Comparison of ENCODE assay signal across 20 mouse cellular contexts in the genomic region with DNA sequence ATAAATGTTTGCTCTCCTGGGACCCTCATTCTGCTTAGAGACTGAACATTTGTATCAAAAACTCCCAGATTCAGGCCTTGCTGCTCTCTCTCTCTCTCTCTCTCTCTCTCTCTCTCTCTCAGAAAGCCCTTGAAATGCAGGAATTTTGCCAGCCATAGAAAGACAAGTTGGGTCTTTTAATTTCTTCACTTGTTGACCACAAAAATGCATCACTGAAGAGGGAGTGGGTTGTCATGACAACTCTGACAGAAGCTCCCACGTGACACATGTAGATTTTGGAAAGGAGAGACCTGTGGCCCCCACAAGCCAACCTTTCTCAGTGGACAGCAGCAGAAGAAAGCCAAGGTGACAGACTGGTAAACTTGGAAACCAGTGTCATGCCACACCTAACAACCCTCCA. TPM values are rescaled to one million over a fixed set of nuclear protein-coding genes. Genes with fewer than 3 reads are reported as not detected.
DNase-seq lines count a peak whose midpoint lies in the region; ATAC-seq and TF ChIP-seq lines count a peak whose summit lies in the region.
"Had no signal": no experiment of that assay in that cellular context is flagged by ENCODE, and none has a peak within 500 bp of the region (broad histone marks: within the 10 kb centered on the region; RNA-seq: fewer than 3 reads in every experiment).

No protein-coding gene starts in this region.

- no peak for DNase-seq in lung, adult 18-20 months
- peak; percentile 85 for DNase-seq in Muller cell, postnatal 12 days (ENCODE audit: inconsistent ontology term)
- no peak for DNase-seq in cerebellum, adult 8-10 months
- DNase-seq in thymus, postnatal 0 days (ENCODE audit: low spot score): no peak
- DNase-seq: adrenal gland, postnatal 14 days; B cell, adult 2 months; cerebellum, adult 11-12 months; cerebellum, adult 9-11 months; cerebellum, postnatal 36 days; gastrocnemius, adult 2 months; gastrocnemius, postnatal 25 days; heart, postnatal 36 days had no signal

- H3K27ac ChIP-seq in lung, embryonic 16.5 days (ENCODE audit: low read length): 0 out of 2 replicates have a peak overlapping the region, but pooled peaks have one; percentile 41
- H3K27ac ChIP-seq: embryonic facial prominence, embryonic 15.5 days; forebrain, embryonic 10.5 days; gastrocnemius, adult 2 months; hindbrain, embryonic 15.5 days had no signal

- ATAC-seq in lung, embryonic 16.5 days (ENCODE audit: low read depth): peak; percentile 34; the same call in 1 of the 2 replicates
- ATAC-seq: forebrain, embryonic 14.5 days had no signal

- 24% methylated on average over 1 of the region's 1 CpGs for WGBS in lung, embryonic 16.5 days

- H3K27me3 ChIP-seq in lung, embryonic 16.5 days (ENCODE audit: control insufficient read depth, insufficient read depth, low read depth, low read length): no peaks in the 10 kb centered on the region
- H3K27me3 ChIP-seq in C2C12 (ENCODE audit: control insufficient read depth, insufficient read depth, insufficient read length): no peaks in the 10 kb centered on the region
- H3K27me3 ChIP-seq: embryonic facial prominence, embryonic 15.5 days; heart, embryonic 12.5 days; hindbrain, embryonic 15.5 days had no signal

- no peak overlapping the region for H3K9ac ChIP-seq in lung, embryonic 16.5 days (ENCODE audit: low read length)
- H3K9ac ChIP-seq: embryonic facial prominence, embryonic 15.5 days; heart, embryonic 12.5 days; hindbrain, embryonic 15.5 days had no signal

- no peaks in the 10 kb centered on the region for H3K79me2 ChIP-seq in C2C12 (ENCODE audit: control insufficient read depth, insufficient read depth)

- no peaks in the 10 kb centered on the region for H3K4me1 ChIP-seq in lung, embryonic 16.5 days (replicated peaks; ENCODE audit: control insufficient read depth, insufficient read depth, low read length)
- H3K4me1 ChIP-seq: embryonic facial prominence, embryonic 15.5 days; forebrain, embryonic 10.5 days; heart, embryonic 12.5 days; hindbrain, embryonic 15.5 days had no signal

- no peaks in the 10 kb centered on the region for H3K9me3 ChIP-seq in lung, embryonic 16.5 days (ENCODE audit: control insufficient read depth, low read length)
- H3K9me3 ChIP-seq: embryonic facial prominence, embryonic 15.5 days; hindbrain, embryonic 15.5 days had no signal

- no peak overlapping the region for H3K4me3 ChIP-seq in lung, embryonic 16.5 days (ENCODE audit: low read length)
- no peak overlapping the region for H3K4me3 ChIP-seq in C2C12 (ENCODE audit: insufficient read depth, poor library complexity, severe bottlenecking)
- H3K4me3 ChIP-seq: embryonic facial prominence, embryonic 15.5 days; erythroblast, embryonic 14.5 days; forebrain, embryonic 10.5 days; gastrocnemius, adult 2 months; heart, embryonic 12.5 days; hindbrain, embryonic 15.5 days had no signal

- no peak overlapping the region for H3K4me2 ChIP-seq in lung, embryonic 16.5 days (ENCODE audit: low read depth, low read length)
- H3K4me2 ChIP-seq: embryonic facial prominence, embryonic 15.5 days; heart, embryonic 12.5 days; hindbrain, embryonic 15.5 days had no signal

- H3K79me3 ChIP-seq in C2C12 (ENCODE audit: low read depth): no peaks in the 10 kb centered on the region

- H3K36me3 ChIP-seq in lung, embryonic 16.5 days (ENCODE audit: control insufficient read depth, insufficient read depth, low read length): no peaks in the 10 kb centered on the region
- H3K36me3 ChIP-seq in C2C12 (ENCODE audit: control insufficient read depth, insufficient read depth): no peaks in the 10 kb centered on the region
- H3K36me3 ChIP-seq: embryonic facial prominence, embryonic 15.5 days; forebrain, embryonic 10.5 days; heart, embryonic 12.5 days; hindbrain, embryonic 15.5 days had no signal

- TF ChIP-seq CTCF in C2C12 (IDR thresholded peaks at IDR 0.05; ENCODE audit: control insufficient read depth, insufficient read depth, insufficient read length): no peak

- H3ac ChIP-seq in C2C12 (ENCODE audit: control insufficient read depth, insufficient read length, low read depth): no peak overlapping the region

TF ChIP-seq in C2C12, 6 proteins besides CTCF, POLR2A, EP300 and RAD21:
- TF ChIP-seq MYOG (IDR thresholded peaks at IDR 0.05; ENCODE audit: control insufficient read depth, extremely low read depth, insufficient read length) (no peak), USF1 (IDR thresholded peaks at IDR 0.05; ENCODE audit: low read depth) (peak; percentile 52), FOSL1 (IDR thresholded peaks at IDR 0.05; ENCODE audit: insufficient read depth, low read length, poor library complexity, severe bottlenecking) (no peak), MYOD1 (IDR thresholded peaks at IDR 0.05; ENCODE audit: control insufficient read depth, insufficient read length, low read depth) (no peak)
TF ChIP-seq in C2C12: peak in this region for 1.

RNA-seq across cellular contexts. Expression of a gene that starts 11.1 kb away (rescaled TPM):
- 10.2 and 10.7 TPM in 2 replicates for polyA plus RNA-seq in lung, embryonic 16.5 days (2015; fragmentation: Nextera tagmentation; extraction: Ambion mirVana)
- 4.8 TPM for polyA plus RNA-seq in C2C12 (2012; fragmentation: generic; extraction: Trizol)
- polyA plus RNA-seq in thymus, postnatal 0 days (2015; fragmentation: Nextera tagmentation; extraction: Ambion mirVana): 12.1 and 14.0 TPM in 2 replicates
